Mouse (Mus musculus): Measurements from ENCODE around the gene Lif.

DNA sequence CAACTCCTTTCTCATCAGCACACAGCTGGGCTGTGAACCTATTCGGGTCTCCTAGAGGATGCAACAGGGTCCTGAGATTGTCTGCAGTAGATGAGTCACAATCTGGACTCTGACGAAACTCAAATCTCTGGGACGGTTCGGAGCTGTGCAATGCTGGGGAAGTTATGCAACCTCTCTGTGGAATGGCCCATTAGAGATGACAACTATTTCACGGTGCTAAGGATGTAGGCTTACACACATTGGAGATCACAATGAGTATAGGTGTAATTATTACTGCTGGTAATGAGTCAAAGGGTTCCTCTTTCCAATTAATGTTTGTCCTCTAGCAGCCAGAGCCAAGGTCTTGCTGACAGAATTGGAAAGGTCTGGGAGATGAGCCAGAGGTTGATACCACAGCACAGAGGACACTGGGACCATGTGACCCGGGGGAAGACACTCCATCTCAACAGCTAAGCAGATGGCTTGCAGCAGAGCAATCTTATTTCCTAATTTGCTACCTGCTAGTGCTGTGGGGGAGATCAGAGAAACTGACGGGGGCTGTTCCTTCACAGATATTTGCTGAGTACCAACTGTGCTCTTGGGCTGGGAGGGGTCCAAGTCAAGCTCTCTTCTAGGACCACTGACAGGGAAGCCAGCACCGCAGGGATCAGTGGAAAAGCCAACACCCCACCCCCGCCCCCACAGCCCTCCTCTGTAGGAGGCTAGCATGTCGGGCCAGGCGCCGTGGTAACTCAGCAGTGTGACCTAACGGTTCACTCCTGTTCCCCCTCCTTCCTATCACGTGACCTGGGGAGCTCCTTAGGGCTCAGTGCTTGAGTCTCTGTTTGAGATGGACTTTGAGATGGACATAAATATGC, 37.4 kb downstream of the Lif start:
- TF ChIP-seq CTCF (IDR thresholded peaks at IDR 0.05; ENCODE audit: insufficient read depth, low read depth, low read length) (no peak), POLR2A (IDR thresholded peaks at IDR 0.05; ENCODE audit: insufficient read depth, low read depth, low read length) (no peak)
